Mouse (Mus musculus): Measurements from ENCODE around the gene A2ml1. TPM values are rescaled to one million over a fixed set of nuclear protein-coding genes. Genes with fewer than 3 reads are reported as not detected.

A2ml1 gene
- polyA plus RNA-seq, 1 experiment from 2014 or later: 0.47 TPM

DNA sequence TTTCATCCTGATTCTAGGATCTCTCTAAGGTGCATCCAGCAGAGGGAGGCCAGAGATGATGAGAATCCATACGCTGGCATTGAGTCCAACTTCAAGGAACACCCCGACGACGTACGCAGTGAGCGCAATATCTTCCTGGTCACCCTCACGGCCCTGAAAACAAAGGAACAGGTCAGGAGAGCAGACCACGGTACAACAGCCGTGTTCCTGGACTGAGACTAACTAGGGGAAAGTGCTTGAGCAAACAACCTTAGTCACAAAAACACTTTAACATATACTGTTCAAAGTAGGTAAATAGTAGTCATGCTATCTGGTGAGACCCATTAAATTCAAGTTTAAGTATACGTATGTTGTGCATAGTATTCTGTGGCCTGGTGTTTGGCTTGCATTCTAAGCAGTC lies 32.9 kb downstream of the A2ml1 start:
- H3K27me3 ChIP-seq (replicated peaks): no peaks in the 10 kb centered on the region
- no peak overlapping the region for H3K27ac ChIP-seq (replicated peaks)
- H3K9me3 ChIP-seq: no peaks in the 10 kb centered on the region
- no peaks in the 10 kb centered on the region for H3K36me3 ChIP-seq
- no peak overlapping the region for H3K4me2 ChIP-seq
- no peaks in the 10 kb centered on the region for H3K4me1 ChIP-seq
- 87% methylated on average over 10 of the region's 10 CpGs for WGBS
- no peak for ATAC-seq (ENCODE audit: extremely low read depth, insufficient number of reproducible peaks, low FRiP score, low TSS enrichment)
- H3K9ac ChIP-seq: no peak overlapping the region
- H3K4me3 ChIP-seq: no peak overlapping the region

DNA sequence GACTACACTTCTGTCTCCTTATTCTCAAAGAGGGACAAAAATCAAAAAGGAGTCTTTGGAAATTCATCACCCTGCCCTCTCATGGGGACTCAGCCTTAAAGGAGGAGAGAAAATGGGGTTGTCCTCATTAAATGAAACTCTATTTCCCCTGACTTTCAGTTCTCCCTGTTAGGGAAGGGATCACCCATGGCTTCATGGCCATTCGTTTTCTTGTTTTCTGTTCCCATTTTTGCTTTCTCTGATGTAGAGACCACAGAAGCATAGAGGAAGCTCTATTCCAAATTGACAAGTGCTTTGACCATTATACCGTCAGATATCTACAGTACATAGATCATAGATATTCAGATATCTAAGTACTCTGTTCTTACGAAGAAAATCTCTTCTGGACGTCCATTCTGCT lies 36.0 kb downstream of the A2ml1 start:
- no peaks in the 10 kb centered on the region for H3K36me3 ChIP-seq
- no peak overlapping the region for H3K27ac ChIP-seq (replicated peaks)
- no peak overlapping the region for H3K4me3 ChIP-seq
- H3K4me1 ChIP-seq: no peaks in the 10 kb centered on the region
- no peak overlapping the region for H3K4me2 ChIP-seq
- no peaks in the 10 kb centered on the region for H3K9me3 ChIP-seq
- 85% methylated on average over 4 of the region's 4 CpGs for WGBS
- no peak for ATAC-seq (ENCODE audit: extremely low read depth, insufficient number of reproducible peaks, low FRiP score, low TSS enrichment)
- H3K27me3 ChIP-seq (replicated peaks): no peaks in the 10 kb centered on the region
- H3K9ac ChIP-seq: no peak overlapping the region

DNA sequence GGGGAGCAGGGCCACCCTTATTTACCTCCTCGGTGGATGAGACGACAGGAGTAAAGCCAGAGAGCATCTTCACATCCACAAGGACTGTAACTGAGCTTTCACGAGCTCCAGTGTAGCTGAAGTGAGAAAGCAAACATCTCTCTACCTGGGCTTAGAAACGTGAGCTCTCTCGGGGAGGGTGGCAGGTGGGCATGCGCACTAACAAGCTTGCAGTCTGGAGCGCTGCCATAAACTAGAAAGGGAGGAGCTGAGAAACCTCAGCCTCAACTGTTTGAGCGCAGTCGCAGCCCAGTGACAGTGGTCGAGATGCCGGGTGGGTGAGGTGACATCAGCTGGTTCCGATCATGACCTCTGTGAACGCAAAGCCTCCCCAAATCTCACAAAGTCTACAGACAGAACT lies 38.2 kb downstream of the A2ml1 start:
- H3K4me1 ChIP-seq: no peaks in the 10 kb centered on the region
- H3K27ac ChIP-seq (replicated peaks): no peak overlapping the region
- no peak overlapping the region for H3K9ac ChIP-seq
- no peaks in the 10 kb centered on the region for H3K9me3 ChIP-seq
- no peak for ATAC-seq (ENCODE audit: extremely low read depth, insufficient number of reproducible peaks, low FRiP score, low TSS enrichment)
- H3K4me2 ChIP-seq: no peak overlapping the region
- WGBS: 70% methylated on average over 13 of the region's 13 CpGs
- no peak overlapping the region for H3K4me3 ChIP-seq
- H3K36me3 ChIP-seq: no peaks in the 10 kb centered on the region
- no peaks in the 10 kb centered on the region for H3K27me3 ChIP-seq (replicated peaks)

DNA sequence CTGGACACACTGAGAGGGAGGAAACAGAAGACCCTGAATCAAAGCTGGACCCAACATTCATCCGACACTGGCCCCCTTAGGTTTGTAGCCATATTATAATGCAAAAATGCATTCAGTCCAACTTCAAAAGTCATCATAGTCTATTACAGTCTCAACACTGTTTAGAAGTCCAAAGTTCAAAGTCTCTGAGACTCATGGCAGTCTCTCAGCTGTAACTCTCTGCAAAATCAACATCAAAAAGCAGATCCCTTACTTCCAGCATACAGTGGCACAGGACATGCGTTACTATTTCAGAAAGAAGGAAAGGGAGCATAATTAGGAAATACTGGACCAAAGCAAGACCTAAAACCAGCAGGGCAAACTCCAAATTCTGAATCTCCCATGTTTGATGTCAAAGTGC lies 46.2 kb downstream of the A2ml1 start:
- 79% methylated on average over 2 of the region's 2 CpGs for WGBS
- H3K9ac ChIP-seq: no peak overlapping the region
- no peak overlapping the region for H3K4me3 ChIP-seq
- ATAC-seq (ENCODE audit: extremely low read depth, insufficient number of reproducible peaks, low FRiP score, low TSS enrichment): no peak
- H3K36me3 ChIP-seq: no peaks in the 10 kb centered on the region
- no peaks in the 10 kb centered on the region for H3K4me1 ChIP-seq
- H3K9me3 ChIP-seq: no peaks in the 10 kb centered on the region
- no peaks in the 10 kb centered on the region for H3K27me3 ChIP-seq (replicated peaks)
- no peak overlapping the region for H3K4me2 ChIP-seq
- no peak overlapping the region for H3K27ac ChIP-seq (replicated peaks)

DNA sequence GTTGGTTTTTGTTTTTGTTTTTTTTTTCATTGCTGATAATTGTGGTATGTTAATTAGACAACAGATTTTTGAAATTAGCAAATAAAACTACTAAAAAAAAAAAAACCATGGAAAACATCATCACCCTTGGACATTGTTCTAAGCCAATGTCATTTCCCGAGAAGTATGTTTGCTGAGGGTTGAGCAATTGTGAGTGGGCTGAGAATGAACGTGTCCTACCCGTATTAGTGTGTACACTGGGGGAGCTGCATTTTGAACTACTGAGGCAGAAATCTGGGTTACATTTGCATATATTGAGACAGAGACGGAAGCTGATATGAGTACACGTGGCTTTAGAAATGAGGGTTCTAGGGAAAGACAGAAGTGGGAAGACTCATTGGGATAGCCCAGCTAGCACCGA lies 48.1 kb downstream of the A2ml1 start:
- Histone ChIP-seq H3K4me1 (peaks cover 6% of the 10 kb centered on the region), H3K9me3 (no peaks in the 10 kb centered on the region), H3K4me3 (no peak overlapping the region), H3K27ac (replicated peaks) (no peak overlapping the region), H3K4me2 (no peak overlapping the region), H3K36me3 (no peaks in the 10 kb centered on the region), H3K27me3 (replicated peaks) (no peaks in the 10 kb centered on the region), H3K9ac (no peak overlapping the region)
- WGBS: 85% methylated on average over 6 of the region's 6 CpGs
- ATAC-seq (ENCODE audit: extremely low read depth, insufficient number of reproducible peaks, low FRiP score, low TSS enrichment): no peak

DNA sequence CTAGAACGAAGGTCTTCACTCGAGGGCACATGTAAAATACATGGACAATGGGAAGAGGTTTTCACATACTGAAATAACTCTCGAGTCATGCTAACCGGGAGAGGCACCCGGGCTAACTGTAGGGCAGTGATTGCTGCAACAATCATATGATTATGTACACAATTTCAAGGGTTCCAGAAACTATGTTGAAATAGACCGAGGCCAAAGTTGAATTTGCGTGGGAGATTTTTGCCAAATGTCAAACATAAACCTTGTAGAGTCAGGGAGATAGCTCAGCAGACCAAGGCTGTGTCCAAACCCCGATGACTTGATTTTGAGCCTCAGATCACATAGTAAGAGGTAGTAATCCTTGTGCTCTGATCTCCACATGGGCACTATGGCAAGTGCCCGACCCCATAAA lies 48.7 kb downstream of the A2ml1 start:
- Histone ChIP-seq H3K4me2 (no peak overlapping the region), H3K9me3 (no peaks in the 10 kb centered on the region), H3K27ac (replicated peaks) (no peak overlapping the region), H3K4me3 (no peak overlapping the region), H3K36me3 (no peaks in the 10 kb centered on the region), H3K4me1 (peaks cover 10% of the 10 kb centered on the region), H3K27me3 (replicated peaks) (no peaks in the 10 kb centered on the region), H3K9ac (no peak overlapping the region)
- no peak; the same call in 1 of the 2 replicates for ATAC-seq (ENCODE audit: extremely low read depth, insufficient number of reproducible peaks, low FRiP score, low TSS enrichment)
- WGBS: 80% methylated on average over 9 of the region's 9 CpGs

DNA sequence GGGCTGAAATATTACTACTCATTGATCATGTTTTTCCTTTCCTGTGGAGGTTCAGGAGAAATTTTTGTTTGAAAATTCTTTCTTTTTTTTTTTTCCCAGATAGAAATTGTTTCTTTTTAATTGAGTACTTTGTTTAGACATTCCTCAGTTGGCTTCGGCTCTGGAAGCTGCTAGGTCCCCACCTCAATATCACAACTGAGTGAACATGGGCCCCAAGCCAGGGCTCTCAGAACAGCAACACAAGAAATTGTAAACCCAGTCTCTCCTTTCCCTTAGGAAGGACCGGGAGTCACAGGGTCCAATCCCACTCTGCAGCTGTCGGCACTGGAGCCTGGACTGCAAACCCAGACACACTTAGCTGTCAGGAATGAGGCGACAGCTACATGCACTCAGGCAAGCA lies 52.9 kb downstream of the A2ml1 start:
- peak overlapping the region; percentile 15; the same call in 1 of the 2 replicates for H3K27ac ChIP-seq (replicated peaks)

DNA sequence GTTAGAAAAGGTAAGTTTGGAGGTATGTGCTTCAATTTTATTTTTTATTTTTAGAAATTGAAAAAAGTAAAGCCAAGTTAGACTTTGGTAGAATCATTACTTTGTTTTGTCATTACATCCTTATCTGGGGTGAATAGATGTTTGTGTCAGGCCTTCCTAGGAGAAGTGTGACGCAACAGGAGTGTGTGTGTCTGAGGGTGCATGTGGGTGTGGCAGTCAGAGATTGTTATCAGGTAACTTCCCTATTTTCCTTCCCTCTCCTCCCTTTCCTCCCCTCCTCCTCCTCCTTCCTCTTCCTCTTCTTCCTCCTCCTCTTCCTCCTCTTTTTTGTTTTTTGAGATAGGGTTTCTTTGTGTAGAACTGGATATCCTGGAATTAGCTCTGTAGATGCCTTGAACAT lies 54.3 kb downstream of the A2ml1 start:
- H3K4me2 ChIP-seq: no peak overlapping the region

More for the DNA sequence above, 52.9 kb downstream of the A2ml1 start:
- Histone ChIP-seq H3K27me3 (replicated peaks) (no peaks in the 10 kb centered on the region), H3K36me3 (no peaks in the 10 kb centered on the region), H3K9me3 (no peaks in the 10 kb centered on the region), H3K4me3 (no peak overlapping the region), H3K4me2 (no peak overlapping the region), H3K4me1 (peaks cover 16% of the 10 kb centered on the region), H3K9ac (no peak overlapping the region)
- 23% methylated on average over 4 of the region's 4 CpGs for WGBS
- ATAC-seq (ENCODE audit: extremely low read depth, insufficient number of reproducible peaks, low FRiP score, low TSS enrichment): no peak

DNA sequence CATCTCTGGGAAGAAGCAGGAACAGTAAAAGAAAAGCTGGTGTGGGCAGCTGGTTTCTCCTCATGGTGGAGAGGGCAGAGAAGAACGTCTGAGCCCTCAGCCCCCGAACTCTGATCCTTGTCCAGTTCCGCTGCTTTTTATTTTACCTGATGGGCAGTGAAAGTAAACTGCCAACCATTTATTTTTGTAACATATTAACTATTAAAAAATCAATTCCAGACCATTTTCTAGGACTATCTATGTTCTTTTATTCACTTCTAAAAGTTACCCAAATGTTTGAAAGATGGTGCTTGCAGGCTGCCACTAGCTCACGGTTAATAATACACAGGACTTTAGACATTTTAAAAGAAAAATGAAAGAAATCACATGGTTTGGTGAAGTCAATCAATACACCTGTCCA lies 54.8 kb downstream of the A2ml1 start, which contains the start of gene Pzp:
TSS of gene Pzp (minus strand) at position 120 of the 400 bp plus-strand sequence.
- ATAC-seq (ENCODE audit: extremely low read depth, insufficient number of reproducible peaks, low FRiP score, low TSS enrichment): no peak
- Histone ChIP-seq H3K4me3 (no peak within 1 kb of the TSS), H3K4me2 (no peak within 1 kb of the TSS), H3K4me1 (peaks cover 23% of the 10 kb centered on the region), H3K9ac (no peak within 1 kb of the TSS), H3K27ac (replicated peaks) (no peak within 1 kb of the TSS), H3K27me3 (replicated peaks) (no peaks in the 10 kb centered on the region), H3K36me3 (no peaks in the 10 kb centered on the region), H3K9me3 (no peaks in the 10 kb centered on the region)
- WGBS: 76% methylated on average over 4 of the region's 4 CpGs

More for the DNA sequence above, 54.3 kb downstream of the A2ml1 start:
- 65% methylated on average over 1 of the region's 1 CpGs for WGBS
- H3K9ac ChIP-seq: no peak overlapping the region
- H3K9me3 ChIP-seq: no peaks in the 10 kb centered on the region
- H3K27ac ChIP-seq (replicated peaks): no peak overlapping the region
- no peak overlapping the region for H3K4me3 ChIP-seq
- no peaks in the 10 kb centered on the region for H3K27me3 ChIP-seq (replicated peaks)
- peaks cover 23% of the 10 kb centered on the region for H3K4me1 ChIP-seq
- H3K36me3 ChIP-seq: no peaks in the 10 kb centered on the region
- no peak for ATAC-seq (ENCODE audit: extremely low read depth, insufficient number of reproducible peaks, low FRiP score, low TSS enrichment)

DNA sequence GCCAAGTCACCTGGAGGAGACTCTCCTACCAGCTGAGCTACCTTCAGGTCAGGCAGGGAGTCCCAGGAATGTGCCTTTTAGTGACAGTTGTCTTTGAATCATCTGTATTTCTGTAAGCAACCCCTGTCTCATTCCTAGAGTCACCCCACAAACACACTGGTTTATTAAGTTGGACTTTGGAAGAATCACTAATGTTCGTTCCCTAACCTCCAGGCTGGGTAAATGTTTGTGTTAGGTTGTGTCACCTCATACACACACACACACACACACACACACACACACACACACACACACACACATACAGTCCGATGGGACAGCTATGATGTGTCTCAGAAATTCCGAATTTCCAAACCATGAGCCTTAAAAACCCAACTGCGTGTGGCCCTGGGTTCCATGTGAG lies 55.6 kb downstream of the A2ml1 start:
- H3K4me3 ChIP-seq: no peak overlapping the region
- no peak overlapping the region for H3K27ac ChIP-seq (replicated peaks)
- H3K4me1 ChIP-seq: peaks cover 23% of the 10 kb centered on the region
- no peaks in the 10 kb centered on the region for H3K9me3 ChIP-seq
- H3K9ac ChIP-seq: no peak overlapping the region
- ATAC-seq (ENCODE audit: extremely low read depth, insufficient number of reproducible peaks, low FRiP score, low TSS enrichment): no peak
- H3K27me3 ChIP-seq (replicated peaks): no peaks in the 10 kb centered on the region
- no peaks in the 10 kb centered on the region for H3K36me3 ChIP-seq
- WGBS: 81% methylated on average over 4 of the region's 4 CpGs
- no peak overlapping the region for H3K4me2 ChIP-seq

DNA sequence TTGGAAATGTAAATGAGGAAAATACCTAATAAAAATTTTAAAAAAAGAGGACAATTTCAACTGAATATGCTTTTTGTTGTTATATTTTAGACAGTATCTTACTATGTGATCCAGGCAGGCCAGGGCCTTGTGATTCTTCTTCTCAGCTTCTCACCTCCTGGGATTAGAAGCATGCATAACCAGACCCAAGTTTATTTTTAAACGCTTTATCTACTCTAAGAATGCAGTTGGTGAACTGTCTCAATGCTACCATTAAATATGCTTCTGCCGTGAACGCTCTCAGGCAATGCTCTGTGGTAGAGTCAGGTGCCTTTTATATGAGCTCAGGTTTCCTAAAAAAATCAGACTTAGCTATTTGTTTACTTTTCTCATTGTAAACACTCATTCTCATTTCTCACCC lies 58.0 kb downstream of the A2ml1 start:
- no peak overlapping the region for H3K4me3 ChIP-seq
- H3K9me3 ChIP-seq: no peaks in the 10 kb centered on the region
- peaks cover 18% of the 10 kb centered on the region for H3K4me1 ChIP-seq
- 42% methylated on average over 3 of the region's 3 CpGs for WGBS
- no peak for ATAC-seq (ENCODE audit: extremely low read depth, insufficient number of reproducible peaks, low FRiP score, low TSS enrichment)
- no peak overlapping the region for H3K9ac ChIP-seq
- H3K27me3 ChIP-seq (replicated peaks): no peaks in the 10 kb centered on the region
- no peak overlapping the region for H3K4me2 ChIP-seq
- no peaks in the 10 kb centered on the region for H3K36me3 ChIP-seq
- H3K27ac ChIP-seq (replicated peaks): peak overlapping the region; percentile 56

DNA sequence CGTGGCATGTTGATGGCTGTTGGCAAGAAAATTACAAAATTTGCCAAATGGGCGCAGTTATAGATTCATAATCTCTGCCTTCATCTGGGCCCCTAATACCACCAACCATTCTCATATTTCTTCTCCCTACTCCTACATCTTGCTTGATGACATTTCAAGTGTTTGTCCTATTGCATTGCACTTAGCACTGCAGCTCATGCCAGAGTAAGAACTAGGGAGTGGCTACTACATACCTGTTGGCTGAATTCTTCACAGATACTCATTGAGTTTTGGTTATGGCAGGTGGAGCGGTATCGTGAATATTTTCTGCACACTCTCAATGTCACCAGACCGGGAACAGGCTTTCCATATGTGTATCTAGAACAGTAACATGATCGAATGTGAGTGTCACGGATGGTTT lies 62.2 kb downstream of the A2ml1 start:
- no peaks in the 10 kb centered on the region for H3K36me3 ChIP-seq
- ATAC-seq (ENCODE audit: extremely low read depth, insufficient number of reproducible peaks, low FRiP score, low TSS enrichment): no peak
- H3K4me2 ChIP-seq: no peak overlapping the region
- no peak overlapping the region for H3K27ac ChIP-seq (replicated peaks)
- H3K9me3 ChIP-seq: no peaks in the 10 kb centered on the region
- H3K4me1 ChIP-seq: peaks cover 14% of the 10 kb centered on the region
- no peaks in the 10 kb centered on the region for H3K27me3 ChIP-seq (replicated peaks)
- no peak overlapping the region for H3K4me3 ChIP-seq
- H3K9ac ChIP-seq: no peak overlapping the region
- 77% methylated on average over 7 of the region's 7 CpGs for WGBS
